Mouse (Mus musculus) spleen, embryonic (tissue): ENCODE data around the gene Crocc2.

Source experiments
- CTCF ChIA-PET: fragments of 350-600 bp; sonication (Branson Sonifier 250); formaldehyde crosslinking; loops from one replicate; lab custom pipeline; 2022; lab: Charles Lee

Crocc2 gene

DNA sequence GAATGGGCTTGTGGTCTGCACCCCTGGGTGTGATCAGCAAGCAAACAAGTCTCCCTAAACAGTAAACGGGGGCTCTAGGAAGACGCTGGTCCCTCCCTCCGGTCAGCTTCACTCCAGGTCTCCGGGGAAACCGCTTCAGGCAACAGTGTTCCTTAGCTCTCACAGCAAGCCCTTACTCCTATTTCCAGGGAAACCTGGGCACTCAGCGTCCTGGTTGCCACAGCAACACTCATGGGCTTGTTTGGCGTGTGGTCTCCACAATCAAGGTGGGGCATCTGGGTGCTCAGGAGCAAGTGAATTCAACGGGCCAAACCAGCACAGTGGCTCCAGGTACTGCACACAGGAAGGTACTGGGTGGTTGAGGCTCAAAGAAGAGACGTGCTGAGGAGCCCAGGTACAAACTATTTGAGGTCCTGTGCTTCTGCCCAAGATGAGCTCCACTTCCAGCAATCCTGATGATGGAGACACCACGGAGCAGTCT is at the start of gene Crocc2:
Gene Crocc2, plus strand, starts transcription at position 431 of the 481 bp plus-strand sequence.
- CTCF ChIA-PET = no interaction called here

DNA sequence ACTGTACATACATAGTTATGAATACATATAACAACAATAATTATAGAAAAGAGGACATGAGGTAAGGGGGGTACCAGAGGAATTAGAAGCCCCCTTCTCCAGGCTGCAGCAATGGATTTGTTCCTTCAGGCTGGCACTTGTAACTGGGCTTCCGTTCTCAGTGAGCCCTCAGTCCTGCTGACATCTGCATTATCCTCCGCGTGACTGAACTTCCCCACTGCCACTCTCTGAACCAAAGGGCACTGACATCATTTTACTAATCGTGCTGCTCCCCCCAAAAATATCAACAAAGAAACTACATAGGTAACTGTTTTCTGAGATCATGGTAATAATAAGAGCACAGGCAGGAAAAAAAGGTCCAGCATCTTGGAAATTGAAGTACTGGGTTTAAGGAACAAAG is 49.7 kb upstream of the Crocc2 start:
- CTCF ChIA-PET = no interaction called here

DNA sequence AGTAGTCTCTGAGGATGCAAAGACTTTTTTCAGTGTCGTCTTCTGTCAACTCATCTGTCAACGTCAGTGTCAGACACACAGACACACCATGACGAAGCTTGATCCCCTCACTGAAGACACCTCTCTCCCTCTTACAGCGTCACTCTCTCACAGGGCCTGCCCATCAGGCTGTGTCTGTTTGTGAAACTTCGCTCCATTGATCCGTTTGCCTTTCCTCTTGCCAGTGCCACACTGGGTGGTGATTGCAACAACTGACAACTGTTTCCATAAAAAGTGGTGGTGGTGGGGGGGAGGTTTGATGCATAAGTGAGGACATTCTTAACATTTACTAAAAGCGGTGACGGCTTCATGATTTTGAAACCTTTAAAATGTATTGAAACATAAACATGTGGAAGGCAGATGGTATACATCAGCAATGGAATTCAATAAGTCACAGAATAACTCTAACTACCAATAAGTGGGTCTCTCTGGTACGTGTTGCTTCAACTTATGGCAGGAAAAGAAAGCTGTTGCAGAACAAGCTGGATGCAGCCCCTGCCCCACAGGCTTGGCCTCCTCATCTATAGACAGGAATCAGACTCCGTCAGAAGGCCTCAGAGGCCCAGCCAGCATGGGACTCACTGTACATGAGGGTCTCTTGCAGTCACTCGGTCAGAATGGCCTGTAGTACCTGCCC is 45.2 kb upstream of the Crocc2 start:
- CTCF ChIA-PET = interaction anchor here (0.5 kb wide), 1 partner anchor 169 kb away, joined by 3 read pairs; no protein-coding TSS in a partner anchor

DNA sequence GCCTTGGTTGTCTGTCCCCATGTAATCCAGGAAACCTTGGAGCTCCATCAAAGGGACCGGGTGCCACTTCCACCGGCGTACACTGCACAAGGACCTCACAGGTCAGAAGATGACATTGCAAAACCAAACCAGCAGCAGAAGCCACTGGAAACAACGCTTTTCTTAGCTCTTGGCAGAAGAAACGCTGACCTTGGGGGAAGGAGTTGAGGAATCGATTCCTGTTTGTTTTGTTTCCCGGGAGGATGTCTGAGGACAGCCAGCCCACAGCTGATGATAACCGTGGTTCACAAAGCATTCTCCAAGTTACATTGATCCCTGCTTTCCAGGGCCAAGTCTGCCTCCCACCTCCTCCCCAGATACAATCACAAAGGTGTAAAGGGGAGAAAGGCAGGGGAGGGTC is 44.5 kb upstream of the Crocc2 start:
- CTCF ChIA-PET = interaction anchor here (0.5 kb wide), 1 partner anchor 169 kb away, joined by 3 read pairs; no protein-coding TSS in a partner anchor

DNA sequence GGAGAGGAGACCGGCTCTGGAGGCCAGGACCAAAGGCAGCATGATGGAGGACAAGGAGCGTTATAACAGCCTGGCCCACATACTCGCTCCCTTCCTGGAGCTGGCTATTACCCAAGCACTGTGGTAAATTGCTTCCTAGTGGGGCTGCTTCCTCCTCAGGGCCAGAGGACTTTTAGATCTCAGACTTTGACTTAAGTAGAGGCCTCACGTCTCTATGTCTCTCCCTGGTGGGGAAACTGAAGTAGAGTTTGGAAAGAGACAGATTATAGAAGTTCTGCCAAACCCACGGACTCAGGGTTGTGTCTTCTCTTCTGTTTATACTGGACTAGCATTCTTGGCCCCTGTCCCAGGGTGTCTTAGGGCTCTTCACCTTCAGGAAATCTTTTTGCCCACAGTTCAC is 43.3 kb upstream of the Crocc2 start:
- CTCF ChIA-PET = no interaction called here

DNA sequence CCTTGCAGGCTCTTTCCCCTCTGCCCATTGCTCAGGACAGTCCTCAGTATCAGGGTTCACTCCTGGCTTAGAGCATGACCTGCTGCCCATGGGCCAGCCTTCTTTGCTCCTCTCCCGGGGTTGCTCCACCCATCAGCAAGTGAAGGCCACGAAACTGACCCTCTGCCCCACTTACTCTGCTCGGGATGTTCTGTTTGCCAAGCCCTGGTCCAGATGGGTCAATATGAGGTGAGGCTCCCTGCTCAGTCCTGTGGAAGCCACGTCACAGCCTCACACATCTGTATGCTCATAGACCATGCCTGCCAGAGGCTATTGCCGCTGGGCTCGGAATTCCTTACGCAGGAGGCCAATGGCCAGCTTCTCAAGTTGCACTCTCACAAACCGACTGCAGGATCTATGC is 40.3 kb upstream of the Crocc2 start:
- CTCF ChIA-PET = no interaction called here

DNA sequence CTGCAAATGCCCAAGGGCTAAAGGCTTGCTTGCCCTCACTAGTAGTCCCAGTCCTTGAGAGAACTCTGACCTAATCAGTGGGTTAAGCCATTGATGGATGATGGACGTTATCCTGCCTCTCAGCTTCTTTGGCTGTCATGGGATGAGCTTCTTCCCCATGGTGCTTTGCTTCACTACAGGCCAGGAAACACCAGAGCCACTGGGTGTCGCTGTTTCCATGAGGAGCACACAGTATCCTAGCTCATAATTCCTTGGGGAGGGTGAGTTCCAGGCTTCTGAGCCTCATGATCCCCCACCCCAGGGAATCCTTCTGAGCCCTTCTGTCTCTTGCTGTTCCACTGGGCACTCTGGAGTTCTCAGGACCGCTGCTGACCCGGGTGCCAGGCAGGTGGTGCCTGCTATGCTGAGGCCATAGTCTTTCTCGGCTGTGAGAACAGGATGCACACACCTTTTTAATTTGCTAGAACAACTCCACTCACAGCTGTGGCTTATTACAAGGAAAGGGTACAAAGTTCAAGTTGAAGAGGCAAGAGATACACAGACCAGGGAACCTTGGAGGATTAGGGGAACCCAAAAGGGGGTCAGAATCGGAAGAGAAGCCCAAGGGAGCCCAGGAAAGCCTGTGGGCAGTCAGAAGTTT is 39.7 kb upstream of the Crocc2 start:
- CTCF ChIA-PET = no interaction called here

DNA sequence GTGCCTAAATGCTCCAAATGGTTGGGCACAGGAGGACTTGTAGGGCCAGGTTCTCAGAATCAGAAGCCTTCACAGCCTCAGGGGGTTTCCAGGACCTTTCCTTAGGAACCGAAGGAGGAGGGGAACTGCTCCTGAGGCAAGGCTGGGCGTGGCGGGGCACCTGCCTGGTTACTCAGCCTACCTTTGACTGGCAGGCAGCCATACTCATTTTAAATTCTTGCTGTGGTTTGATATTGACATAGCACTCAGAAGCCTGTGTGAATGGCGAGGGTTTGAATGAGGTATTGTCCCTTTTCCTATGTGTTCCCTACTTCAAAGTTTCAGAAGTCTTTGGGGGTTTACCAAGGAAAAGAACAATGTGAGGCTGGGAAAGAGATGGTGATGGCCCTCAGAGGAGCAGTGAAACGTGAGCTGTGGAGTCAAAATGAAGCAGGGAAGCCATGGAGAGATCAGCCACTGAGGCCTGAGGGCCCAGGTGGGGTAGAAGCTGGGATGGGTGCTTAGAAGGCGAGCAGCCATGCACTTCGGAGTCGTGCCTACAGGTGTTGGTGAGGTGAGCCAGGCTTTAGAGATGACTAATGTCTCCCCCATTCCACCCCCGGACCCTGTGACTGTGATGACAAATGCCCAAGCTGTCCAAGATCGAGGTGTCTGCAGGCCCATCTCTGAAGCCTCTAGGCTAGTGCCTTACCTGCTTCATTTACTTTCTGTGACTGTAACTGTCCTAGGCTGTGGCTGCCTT is 38.1 kb upstream of the Crocc2 start:
- CTCF ChIA-PET = no interaction called here

DNA sequence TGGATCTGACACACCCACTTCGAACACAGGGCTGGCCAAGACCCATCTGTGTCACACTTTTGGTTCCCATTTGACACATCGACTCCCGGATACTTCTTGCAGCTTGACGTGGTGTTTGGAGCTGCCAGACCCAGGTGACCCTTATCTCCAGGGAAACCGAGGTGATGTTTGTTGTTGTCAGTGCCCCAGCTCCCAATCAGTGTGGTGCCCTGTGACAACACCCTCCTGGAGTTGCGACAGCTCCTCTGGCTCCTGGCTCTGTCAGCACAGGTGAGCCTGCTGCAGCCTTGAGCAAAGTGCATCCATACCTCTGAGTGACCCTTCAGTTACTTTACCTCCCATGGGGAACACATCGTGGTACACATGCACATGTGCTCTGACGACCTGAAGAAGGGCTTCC is 35.8 kb upstream of the Crocc2 start:
- CTCF ChIA-PET = no interaction called here

DNA sequence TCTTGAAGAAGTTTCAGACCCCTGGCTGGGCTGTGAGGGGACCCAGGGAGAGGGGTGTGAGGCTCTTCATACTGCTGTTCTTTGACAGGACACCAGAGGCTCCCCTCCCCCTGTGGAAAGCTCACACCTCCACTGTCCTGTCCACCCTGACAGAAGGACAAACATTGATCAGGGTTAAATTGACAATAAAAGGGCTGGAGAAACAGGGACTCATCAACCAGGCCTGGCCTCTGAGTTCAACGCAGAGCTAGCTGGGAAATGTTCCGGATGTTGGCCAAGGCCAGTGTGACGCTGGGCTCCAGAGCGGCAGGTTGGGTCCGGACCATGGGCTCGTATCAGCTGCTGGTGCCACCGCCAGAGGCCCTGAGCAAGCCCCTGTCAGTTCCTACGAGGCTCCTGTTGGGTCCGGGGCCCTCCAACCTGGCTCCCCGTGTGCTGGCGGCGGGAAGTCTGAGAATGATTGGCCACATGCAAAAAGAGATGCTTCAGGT is 33.4 kb upstream of the Crocc2 start, which contains the start of gene Agxt:
Gene Agxt, plus strand, starts transcription at position 205 of the 491 bp plus-strand sequence.
- CTCF ChIA-PET = no interaction called here

DNA sequence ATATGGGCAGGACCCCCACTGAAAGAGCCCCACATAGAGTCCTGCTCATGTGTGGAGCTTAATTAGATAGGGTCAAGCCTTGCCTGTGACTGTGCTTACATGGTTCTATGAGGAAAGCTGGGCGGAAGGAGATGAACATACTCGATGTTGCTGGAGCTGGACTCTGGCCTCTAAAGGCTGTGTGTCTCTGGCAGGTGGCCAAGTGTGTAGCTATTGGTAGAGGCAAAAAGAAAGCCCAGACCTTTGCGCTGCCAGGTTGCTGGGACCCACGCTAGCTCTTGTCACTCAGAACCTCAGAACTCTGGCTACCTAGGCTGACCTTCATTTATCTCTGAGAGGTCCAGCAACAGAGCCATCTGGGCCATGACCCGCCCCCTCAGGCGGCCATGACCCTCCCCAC is 30.0 kb upstream of the Crocc2 start:
- CTCF ChIA-PET = interaction anchor here (0.6 kb wide), 1 partner anchor 23 kb away, joined by 5 read pairs; no protein-coding TSS in a partner anchor

DNA sequence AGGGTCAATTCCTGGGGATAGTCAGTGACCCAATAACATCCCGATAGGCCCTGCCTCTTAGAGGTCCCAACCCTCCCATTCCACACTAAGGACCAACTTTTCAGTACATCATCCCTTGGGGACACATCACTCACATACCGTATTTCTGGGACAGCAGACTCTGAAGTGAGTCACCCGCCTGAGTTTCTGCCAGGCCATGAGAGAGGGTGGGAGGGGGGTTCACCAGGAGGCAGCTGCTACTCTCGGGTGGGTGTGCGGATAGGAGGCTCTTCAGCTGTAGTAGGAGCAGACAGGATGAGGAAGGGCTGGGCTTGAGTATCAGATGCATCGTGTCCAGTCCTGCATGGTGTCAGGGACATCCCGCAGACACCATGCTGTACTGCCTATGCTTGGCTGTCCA is 28.8 kb upstream of the Crocc2 start:
- CTCF ChIA-PET = no interaction called here

DNA sequence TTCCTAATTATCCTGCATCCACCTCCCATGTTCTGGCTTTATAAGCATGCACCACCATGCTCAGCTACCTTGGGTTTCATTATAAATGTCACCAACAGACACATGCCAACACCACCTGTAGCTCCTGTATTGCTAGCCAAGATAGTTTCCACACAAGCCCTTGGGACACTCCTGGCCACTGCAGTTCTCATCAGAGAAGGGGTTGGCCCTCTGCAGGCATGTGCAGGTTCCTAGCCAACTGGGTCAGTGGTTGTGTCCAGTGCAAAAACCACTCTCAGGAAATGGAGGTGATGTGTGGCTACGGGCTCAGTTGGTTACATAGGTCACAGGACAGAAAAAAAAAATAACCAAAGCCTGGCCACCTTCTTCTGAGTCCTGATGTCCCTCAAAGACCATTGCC is 25.7 kb upstream of the Crocc2 start:
- CTCF ChIA-PET = no interaction called here

DNA sequence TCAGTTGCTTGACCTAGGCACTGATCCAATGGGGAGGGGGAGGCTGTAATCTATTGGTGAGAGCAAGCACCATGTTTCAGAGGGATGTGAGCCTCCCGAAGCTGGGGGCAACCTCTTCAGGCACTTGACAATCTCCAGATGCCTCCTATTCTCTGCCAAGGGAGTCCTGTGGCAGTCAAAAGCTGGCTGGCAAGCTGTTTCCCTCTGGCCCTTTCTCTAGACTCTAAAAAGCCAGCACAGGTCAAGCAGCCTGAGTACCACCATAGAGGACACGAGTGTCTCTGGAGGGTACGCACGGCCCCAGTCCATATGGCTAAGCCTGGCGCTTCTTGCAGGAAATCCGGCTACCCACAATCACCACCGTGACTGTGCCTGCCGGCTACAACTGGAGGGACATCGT is 24.3 kb upstream of the Crocc2 start:
- CTCF ChIA-PET = no interaction called here

DNA sequence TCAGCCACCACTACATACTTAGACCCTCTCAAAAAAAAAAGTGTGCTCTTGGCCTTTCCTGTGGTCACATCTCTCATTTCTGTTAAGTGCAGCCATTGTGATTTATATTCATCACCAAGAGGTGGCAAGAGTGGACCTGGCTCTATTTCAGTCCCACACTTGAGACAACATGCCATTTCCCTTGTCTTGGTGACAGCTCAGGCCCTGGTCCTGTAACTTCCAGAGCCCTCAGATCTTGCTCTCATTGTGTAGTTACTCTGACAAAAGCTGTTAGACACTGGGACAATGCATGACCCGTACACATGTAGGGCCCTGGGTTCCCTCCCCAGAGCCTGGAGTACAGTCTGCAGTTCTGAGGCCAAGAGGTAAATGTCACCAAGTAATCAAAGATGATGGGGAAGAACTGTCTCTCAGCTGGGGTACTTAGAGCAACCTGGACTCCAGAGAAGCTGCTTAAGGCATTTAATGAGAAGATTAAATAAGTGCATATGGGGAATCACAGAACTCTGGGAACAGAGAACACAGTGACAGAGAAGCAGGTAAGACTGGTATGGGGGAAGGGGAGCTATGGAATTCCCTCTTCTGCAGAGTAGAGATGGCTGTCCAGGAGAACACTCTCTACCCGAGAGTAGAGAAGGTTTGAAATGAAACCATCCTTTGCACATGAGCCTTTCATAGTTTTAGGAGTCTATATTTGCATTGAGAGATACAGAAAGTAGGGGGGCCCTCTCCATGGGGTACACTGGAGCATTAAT is 17.4 kb upstream of the Crocc2 start:
- CTCF ChIA-PET = no interaction called here

DNA sequence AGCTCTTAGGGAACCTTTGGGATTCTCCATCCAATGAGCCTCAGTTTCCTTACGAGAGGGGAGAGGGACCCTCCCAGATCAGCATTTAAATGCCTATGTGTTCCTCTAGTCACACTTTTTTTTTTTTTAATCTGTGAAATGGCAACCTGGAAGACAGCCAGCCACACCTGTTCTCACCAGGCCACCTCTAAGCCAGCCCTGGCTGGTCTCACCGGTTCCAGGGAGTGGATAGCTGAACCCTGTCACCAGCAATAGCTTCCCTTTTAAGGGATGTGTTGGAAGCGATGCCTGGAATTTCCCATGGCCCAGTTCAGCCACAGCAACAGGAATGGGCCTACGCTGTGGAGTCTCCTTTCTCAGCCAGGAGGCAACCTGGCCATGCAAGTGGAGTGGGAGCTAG is 11.0 kb upstream of the Crocc2 start:
- CTCF ChIA-PET = no interaction called here

DNA sequence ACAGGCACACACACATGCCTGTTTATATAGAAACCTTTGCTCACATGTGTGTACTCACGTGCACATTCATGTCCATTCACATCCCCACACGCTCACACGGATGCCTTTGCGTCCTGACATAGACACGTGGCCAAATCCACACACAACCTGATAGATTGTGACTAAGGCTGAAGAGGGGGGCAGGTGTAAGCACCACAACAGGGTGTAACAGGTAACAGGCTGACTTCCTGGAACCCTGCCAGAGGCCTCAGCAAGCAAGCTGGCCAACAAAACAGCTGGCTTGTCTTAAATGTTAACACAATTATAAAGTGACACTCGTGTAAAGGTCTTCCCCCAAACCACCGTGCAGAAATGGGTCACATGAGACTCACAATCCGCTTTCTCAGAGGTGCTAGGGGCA is 9.6 kb upstream of the Crocc2 start:
- CTCF ChIA-PET = no interaction called here

DNA sequence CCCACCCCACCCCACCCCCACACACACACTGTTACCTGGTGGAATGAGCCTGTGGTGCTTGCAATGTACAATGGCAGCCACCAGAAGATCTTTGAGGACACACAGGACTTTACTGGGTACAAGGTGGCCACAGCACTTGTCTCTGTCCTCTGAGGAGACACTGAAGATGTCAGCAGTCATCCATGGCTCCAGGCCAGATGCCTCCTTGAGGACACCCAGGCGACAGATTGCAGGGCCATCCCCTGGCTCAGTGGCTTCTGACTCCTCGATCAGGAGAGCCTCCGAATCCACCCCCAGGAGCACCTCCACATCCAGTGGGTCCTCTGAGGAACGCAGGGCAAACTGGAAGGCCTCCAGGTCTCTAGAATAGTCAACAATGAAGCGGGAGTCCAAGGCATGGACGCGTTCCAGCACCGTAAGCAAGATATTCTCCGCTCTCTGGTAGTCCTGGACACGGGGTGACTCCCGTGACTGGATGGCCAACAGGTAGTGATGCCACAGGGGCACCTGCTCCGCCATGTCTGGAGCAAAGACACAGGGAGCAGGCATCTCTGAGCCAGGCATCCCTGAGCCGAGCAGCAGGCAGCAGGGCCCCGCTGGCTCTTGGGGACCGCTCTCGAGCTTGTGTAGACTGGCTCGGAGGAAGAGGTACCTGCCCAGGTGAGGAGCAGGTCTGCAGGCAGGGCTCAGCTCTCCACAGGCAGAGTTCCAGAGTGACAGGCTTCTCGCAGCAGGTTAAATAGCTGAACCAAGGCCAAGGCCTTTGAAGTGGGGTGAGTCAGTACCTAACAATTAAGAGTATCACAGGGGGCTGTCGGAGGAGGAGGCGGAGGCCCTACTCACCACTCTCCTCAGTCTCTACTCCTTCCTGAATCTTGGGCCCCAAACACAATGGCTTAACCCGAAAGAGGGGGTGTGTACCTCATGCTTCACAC is 8.7 kb upstream of the Crocc2 start:
- CTCF ChIA-PET = no interaction called here

DNA sequence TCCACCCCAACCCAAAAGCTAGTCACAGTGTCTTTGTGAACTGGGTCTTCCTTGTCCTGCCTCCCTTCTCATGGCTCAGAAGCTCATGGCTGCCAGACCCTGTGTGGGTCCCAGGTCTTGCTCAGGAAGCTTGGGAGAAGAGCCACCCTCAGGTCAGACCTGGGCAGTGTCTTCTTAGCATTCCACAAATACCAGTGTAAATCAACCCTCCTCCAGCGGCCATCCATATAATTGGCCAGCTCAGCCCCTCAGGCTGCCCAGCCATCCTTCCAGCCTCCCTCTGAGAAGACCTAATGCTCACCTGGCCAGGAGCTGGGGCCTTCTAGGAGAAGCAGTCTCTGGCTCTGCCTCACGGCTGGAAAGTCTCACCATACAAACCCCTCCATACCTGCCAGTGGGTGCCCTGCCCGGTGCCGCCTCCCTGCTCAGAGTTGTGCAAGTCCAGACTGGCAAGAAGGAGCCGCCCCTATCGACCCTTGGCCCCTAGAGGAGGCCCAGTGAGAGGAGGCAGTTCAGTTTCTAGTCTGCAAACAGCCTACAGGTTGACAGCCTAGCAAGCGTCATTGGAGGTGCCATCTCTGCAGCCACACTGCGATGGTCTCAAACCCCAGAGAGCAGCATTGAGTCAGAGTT is 7.9 kb upstream of the Crocc2 start, which contains the start of gene 2310007B03Rik:
Gene 2310007B03Rik, minus strand, starts transcription at position 448 of the 633 bp plus-strand sequence.
- CTCF ChIA-PET = no interaction called here

DNA sequence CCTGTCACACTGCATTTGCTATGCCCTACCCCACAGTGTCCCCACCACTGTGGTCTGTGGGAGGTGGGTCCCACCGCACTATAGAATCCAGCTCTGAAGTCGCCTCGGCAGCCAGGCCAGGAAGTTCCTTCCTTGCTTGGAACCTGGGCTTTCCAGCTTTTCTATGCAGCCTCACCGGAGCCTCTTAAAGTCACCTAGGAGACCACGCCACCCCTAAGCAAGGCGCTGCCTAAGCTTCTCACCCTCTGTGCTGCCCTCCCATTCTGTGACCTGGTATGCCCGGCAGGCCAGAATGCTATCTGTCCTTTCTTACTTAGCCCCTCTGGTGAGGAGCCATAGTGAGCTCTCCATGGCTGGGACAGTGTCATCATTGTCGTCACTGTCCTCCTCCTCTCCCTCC is 7.2 kb upstream of the Crocc2 start:
- CTCF ChIA-PET = no interaction called here
